Mouse (Mus musculus) thymus, adult 2 months (tissue): ENCODE data around the gene Prkcsh. TPM values are rescaled to one million over a fixed set of nuclear protein-coding genes. Genes with fewer than 3 reads are reported as not detected.

Experiments
- DNase-seq: peaks from one replicate; pipeline ENCODE4 v3.0.0; 2021
- H3K27ac ChIP-seq: fragments of 200-500 bp; 2 replicates; pipeline ENCODE4 v1.5.1; 2012; ENCODE audit warnings: low read length, control low read depth; ENCODE audit not compliant: control insufficient read depth, insufficient read depth
- H3K27me3 ChIP-seq: fragments of 200-500 bp; 2 replicates; pipeline ENCODE4 v1.6.1; 2012; ENCODE audit warnings: mild to moderate bottlenecking, low read length, moderate library complexity, mixed read lengths; ENCODE audit not compliant: control insufficient read depth, insufficient read depth
- H3K36me3 ChIP-seq: fragments of 200-500 bp; 2 replicates; pipeline ENCODE4 v1.6.1; 2012; ENCODE audit warnings: mild to moderate bottlenecking, low read length, moderate library complexity; ENCODE audit not compliant: control insufficient read depth, insufficient read depth
- H3K4me1 ChIP-seq: fragments of 200-500 bp; replicated peaks from 2 replicates; pipeline ENCODE4 v1.6.1; 2012; ENCODE audit warnings: low read length; ENCODE audit not compliant: control insufficient read depth, insufficient read depth
- H3K4me3 ChIP-seq: fragments of 200-500 bp; 2 replicates; pipeline ENCODE4 v1.5.1; 2012; ENCODE audit warnings: mild to moderate bottlenecking, low read length, control low read depth, moderate library complexity; ENCODE audit not compliant: control insufficient read depth, insufficient read depth
- CTCF ChIP-seq: fragments of 200-500 bp; IDR thresholded peaks from 2 replicates; pipeline ENCODE4 v1.5.1; 2012; ENCODE audit warnings: mild to moderate bottlenecking, control low read depth, low read length, moderate library complexity, borderline replicate concordance; ENCODE audit not compliant: control insufficient read depth, poor library complexity, insufficient read depth; ENCODE audit errors: extremely low read depth
- POLR2A ChIP-seq: fragments of 200-500 bp; IDR thresholded peaks from 2 replicates; pipeline ENCODE4 v1.6.1; 2012; ENCODE audit warnings: mild to moderate bottlenecking, low read length, control low read depth, moderate library complexity; ENCODE audit not compliant: control insufficient read depth, poor library complexity, insufficient read depth; ENCODE audit errors: extremely low read depth
- WGBS: fragments of 180-500 bp; shearing (Covaris S2); methylation state at CpG from one replicate; pipeline ENCODE4 v1.1.7; 2018; 5-methylcytosine and 5-hydroxymethylcytosine counted together
- polyA plus RNA-seq: library from polyadenylated mRNA; depleted of rRNA; stranded (reverse); fragments of >200 nt; gene quantifications from 2 replicates; pipeline ENCODE4 v1.2.3, GENCODE M21; 2012

Prkcsh gene
- polyA plus RNA-seq, 1 experiment, result 109 TPM

- H3K27me3 ChIP-seq, result no peaks in the 10 kb centered on the region
- peaks cover 51% of the 10 kb centered on the region for H3K36me3 ChIP-seq
- 98% methylated on average over 13 of the region's 13 CpGs for WGBS
- H3K4me1 ChIP-seq, result peaks cover 45% of the 10 kb centered on the region
- H3K4me3 ChIP-seq, result no peak overlapping the region
- TF ChIP-seq CTCF (no peak), POLR2A (no peak)
- no peak overlapping the region for H3K27ac ChIP-seq
- no peak for DNase-seq
Measured at GRCm38 (mm10) chr9:22012731-22013130, 10.1 kb downstream of the Prkcsh start.

- no peak for TF ChIP-seq POLR2A
- no peak for TF ChIP-seq CTCF
- Histone ChIP-seq H3K27ac (no peak overlapping the region), H3K36me3 (peaks cover 21% of the 10 kb centered on the region; the same call in 1 of the 2 replicates), H3K4me3 (no peak overlapping the region), H3K4me1 (peaks cover 45% of the 10 kb centered on the region), H3K27me3 (no peaks in the 10 kb centered on the region)
- DNase-seq, result no peak
- WGBS, result 61% methylated on average over 10 of the region's 10 CpGs
Measured at GRCm38 (mm10) chr9:22016245-22016644, 13.6 kb downstream of the Prkcsh start.

GRCm38 (mm10) chr9:22017208-22017825 is 14.7 kb downstream of the Prkcsh start:
- no peak for TF ChIP-seq CTCF
- no peak for TF ChIP-seq POLR2A
- WGBS, result 92% methylated on average over 7 of the region's 7 CpGs

GRCm38 (mm10) chr9:22024592-22024991 is 22.0 kb downstream of the Prkcsh start:
- WGBS, result 88% methylated on average over 8 of the region's 8 CpGs
- DNase-seq, result no peak
- Histone ChIP-seq H3K4me3 (no peak overlapping the region), H3K27ac (no peak overlapping the region), H3K27me3 (no peaks in the 10 kb centered on the region), H3K36me3 (no peaks in the 10 kb centered on the region), H3K4me1 (no peaks in the 10 kb centered on the region)
- no peak for TF ChIP-seq CTCF
- TF ChIP-seq POLR2A, result no peak

More at GRCm38 (mm10) chr9:22017208-22017825, 14.7 kb downstream of the Prkcsh start:
- peaks cover 15% of the 10 kb centered on the region; the same call in 1 of the 2 replicates for H3K36me3 ChIP-seq
- no peaks in the 10 kb centered on the region for H3K27me3 ChIP-seq
- no peak for DNase-seq
- H3K27ac ChIP-seq, result no peak overlapping the region
- H3K4me1 ChIP-seq, result peaks cover 36% of the 10 kb centered on the region
- H3K4me3 ChIP-seq, result no peak overlapping the region

- no peaks in the 10 kb centered on the region for H3K36me3 ChIP-seq
- TF ChIP-seq POLR2A, result no peak
- H3K4me3 ChIP-seq, result no peak overlapping the region
- WGBS, result 73% methylated on average over 7 of the region's 7 CpGs
- H3K27me3 ChIP-seq, result no peaks in the 10 kb centered on the region
- no peaks in the 10 kb centered on the region for H3K4me1 ChIP-seq
- DNase-seq, result no peak
- H3K27ac ChIP-seq, result no peak overlapping the region
Measured at GRCm38 (mm10) chr9:22028467-22028866, 25.9 kb downstream of the Prkcsh start.

GRCm38 (mm10) chr9:22030386-22030785 is 27.8 kb downstream of the Prkcsh start:
- TF ChIP-seq POLR2A, result no peak
- Histone ChIP-seq H3K36me3 (no peaks in the 10 kb centered on the region), H3K27ac (no peak overlapping the region), H3K4me3 (no peak overlapping the region), H3K27me3 (no peaks in the 10 kb centered on the region), H3K4me1 (no peaks in the 10 kb centered on the region)
- WGBS, result 96% methylated on average over 9 of the region's 9 CpGs
- no peak for DNase-seq
